Mouse (Mus musculus) hindlimb bud, embryonic 11.5 days (tissue): ENCODE results near the gene Hpdl.
A peak's percentile ranks its signal among the peaks of the same experiment; 100 is the strongest.
"Not testable (repeated sequence)": the region's sequence is repeated elsewhere in the genome, so short reads cannot be mapped to it uniquely, and the experiment has no call there.

Source experiments
- DNase-seq: peaks from one replicate; pipeline ENCODE4 v3.0.0-alpha.2; 2012; ENCODE audit warnings: low read depth, low spot score; ENCODE audit errors: extremely low spot score

Gene Hpdl

GRCm38 (mm10) chr4:116821694-116822016 is at the start of gene Hpdl:
Gene Hpdl, minus strand, starts transcription at chr4:116821707.
- no peak for DNase-seq

DNA sequence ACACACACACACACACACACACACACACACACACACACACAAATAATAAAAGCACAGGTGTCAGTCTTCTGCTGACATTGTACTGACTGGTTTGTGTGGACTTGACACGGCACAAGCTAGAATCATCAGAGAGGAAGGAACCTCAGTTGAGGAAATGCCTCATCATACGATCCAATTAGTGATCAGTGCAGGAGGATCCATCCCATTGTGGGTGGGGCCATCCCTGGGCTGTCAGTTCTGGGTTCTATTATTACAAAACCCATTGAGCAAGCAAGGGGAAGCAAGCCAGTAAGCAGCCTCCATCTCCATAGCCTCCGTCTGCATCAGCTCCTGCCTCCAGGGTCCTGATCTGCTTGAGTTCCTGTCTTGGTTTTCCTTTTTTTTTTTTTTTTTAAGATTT is 48.4 kb upstream of the Hpdl start:
- no peak for DNase-seq

- no peak for DNase-seq
These were observed 40.5 kb upstream of the Hpdl start for GRCm38 (mm10) chr4:116862023-116862422.

DNA sequence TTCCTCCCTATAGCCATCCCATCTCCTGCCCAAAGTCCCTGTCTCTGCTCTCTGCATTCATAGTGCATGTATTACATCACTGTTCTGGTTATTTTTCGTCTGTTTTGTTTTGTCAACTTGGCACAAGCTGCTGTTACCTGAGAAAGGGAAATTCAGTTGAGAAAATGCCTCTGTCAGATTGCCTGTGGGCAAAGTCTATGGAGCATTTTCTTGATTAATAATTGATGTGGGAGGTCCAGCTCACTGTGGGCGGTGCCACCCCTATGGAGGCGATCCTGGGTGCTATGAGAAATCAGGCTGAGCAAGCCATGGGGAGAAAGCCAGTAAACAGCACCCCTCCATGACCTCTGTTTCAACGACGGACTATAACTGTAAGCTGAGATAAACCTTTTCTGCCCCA is 38.2 kb upstream of the Hpdl start:
- DNase-seq = no peak

DNA sequence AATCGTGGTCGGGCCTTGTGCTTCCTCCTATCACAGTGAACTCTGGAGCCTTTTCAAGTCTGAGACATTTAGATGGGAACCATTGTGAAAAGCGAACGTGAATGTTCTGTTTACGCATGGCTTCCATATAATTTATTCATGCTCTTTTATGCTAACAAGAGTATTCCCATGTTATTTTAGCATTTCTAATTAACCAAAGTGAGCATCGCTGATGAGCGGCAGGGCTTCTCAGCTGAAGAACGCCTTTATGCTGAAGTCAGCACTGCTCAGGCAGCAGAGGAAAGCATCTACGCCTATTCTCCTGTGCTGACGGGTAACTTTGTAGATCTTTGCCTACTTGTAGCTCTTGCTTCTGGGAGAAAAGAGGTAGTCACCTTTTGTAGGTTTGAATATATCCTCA is 35.7 kb upstream of the Hpdl start:
- DNase-seq = no peak

- no peak for DNase-seq
These were observed 32.8 kb upstream of the Hpdl start for GRCm38 (mm10) chr4:116854286-116854685.

DNA sequence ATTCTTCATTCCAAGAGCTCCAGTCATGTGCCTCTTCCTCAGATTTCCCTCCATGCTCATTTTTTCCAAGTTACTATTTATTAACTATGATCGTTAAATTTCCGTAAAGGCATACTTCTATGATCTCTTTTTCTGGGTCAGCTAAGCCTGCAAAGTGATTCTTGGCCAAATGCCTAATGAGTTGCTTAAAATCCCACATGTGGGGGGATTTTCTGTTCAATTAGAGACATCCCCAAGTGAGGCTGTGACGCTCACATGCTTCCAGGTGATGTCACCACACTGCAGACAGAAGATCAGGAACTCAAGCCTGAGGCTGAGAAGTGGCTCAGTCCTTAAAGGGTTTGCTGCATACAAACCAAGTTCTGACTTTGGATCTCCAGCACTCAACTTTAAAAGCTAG is 28.4 kb upstream of the Hpdl start:
- no peak for DNase-seq

DNA sequence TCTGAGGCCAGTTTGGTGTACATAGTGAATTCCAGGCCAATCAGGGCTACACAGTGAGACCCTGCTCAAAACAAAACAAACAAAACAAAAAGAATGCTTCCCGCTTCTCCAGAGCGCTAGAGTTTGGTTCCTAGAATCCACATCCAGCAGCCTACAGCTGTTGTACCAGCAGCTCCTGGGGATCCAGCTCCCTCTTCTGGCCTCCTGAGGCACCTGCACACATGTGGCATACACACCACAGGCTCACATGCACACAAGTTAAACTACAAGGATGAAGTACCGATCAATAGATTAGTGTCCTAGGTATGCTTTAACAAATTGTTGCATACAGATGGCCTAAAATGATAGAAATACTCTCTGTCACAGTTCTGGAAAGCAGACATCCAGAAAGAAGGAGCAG is 22.8 kb upstream of the Hpdl start:
- no peak for DNase-seq

DNA sequence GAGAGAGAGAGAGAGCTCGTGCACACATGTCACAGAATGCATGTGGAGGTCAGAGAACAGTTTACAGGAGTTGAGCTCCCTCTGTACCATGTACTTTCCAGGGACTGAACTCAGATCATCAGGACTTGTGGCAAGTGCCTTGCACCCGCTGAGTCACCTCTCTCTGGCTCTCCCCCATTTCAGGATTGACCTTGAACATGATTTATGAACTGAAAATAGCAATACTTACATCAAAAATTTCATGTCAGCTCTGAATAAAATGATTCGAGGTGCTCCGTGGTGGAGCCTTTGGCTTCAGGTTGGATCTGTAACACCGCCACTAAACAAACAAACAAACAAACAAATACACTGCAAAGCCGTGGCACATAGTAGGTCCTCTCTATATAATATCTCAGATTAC is 19.3 kb upstream of the Hpdl start:
- DNase-seq = no peak

GRCm38 (mm10) chr4:116840096-116840495 is 18.6 kb upstream of the Hpdl start:
- not testable (repeated sequence) for DNase-seq

- no peak for DNase-seq
These were observed 17.5 kb upstream of the Hpdl start for GRCm38 (mm10) chr4:116838999-116839398.

DNA sequence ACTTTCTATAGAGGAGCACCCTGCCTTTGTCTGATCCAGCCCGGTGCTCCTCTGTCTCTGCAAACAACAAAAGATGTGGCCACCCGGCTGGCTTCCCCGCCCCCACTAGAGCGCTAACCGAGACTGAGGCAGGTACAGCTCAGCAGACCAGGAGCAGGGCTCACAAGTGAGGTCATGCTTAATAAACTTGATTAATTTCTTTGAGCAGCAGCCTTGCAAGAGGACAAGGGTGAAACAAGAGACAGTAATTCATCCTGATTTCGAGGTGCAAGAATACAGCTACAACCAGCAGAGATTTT is 8.5 kb upstream of the Hpdl start:
- no peak for DNase-seq

DNA sequence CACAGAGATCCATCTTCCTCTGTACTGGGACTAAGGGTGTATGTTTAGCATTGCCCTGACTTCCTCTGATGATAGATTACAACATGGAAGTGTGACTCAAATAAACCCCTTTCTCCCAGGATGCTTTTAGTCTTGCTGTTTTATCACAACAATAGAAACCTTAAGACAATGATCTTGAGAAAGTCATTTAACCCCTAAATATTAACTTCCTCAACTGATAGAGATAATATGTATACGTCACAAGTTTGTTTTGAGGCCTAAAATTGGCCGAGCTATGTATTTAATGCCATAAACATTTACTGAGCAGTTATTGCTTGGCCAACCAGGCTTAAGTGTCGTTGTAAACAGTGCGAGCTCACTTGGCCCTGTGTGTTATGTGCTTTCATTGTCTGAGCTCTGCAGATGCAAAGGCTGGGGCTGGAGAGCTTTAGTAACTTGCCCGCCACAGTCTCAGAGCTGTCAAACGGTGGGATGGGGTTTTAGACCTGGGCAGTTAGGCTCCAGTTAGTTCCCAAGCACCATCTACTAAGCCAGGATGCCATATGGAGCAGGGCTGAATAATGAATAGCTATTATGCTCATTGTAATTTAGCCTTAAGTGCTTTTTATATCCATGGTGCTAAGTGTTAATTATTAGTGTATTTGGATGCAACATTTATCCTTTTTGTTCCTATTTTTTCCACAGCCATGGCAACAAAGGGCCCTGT is 8.0 kb upstream of the Hpdl start:
- DNase-seq = no peak

DNA sequence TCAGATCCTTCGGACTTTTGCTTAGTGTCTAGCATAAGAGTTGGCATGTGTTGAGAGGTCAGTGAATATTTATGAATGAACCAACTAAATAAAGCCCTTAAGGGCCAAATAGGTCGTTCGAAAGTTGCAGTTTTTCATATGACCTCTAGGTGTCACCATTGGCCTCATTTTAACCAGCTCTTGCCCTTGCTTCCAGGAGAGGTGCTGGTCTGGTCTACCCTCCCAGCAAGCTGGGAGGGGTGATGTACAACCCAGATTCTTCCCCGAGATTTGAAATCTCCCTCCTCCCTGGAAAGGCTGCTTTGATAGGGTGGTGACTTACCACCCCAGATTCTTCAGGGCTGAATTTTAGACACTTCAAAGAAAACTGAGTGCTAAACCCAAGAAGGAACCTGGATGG is 6.3 kb upstream of the Hpdl start:
- DNase-seq = peak; percentile 89

- no peak for DNase-seq
These were observed 3.1 kb upstream of the Hpdl start for GRCm38 (mm10) chr4:116824541-116825004.

- DNase-seq = no peak
These were observed 409 bp downstream of the Hpdl start for GRCm38 (mm10) chr4:116820902-116821693.

DNA sequence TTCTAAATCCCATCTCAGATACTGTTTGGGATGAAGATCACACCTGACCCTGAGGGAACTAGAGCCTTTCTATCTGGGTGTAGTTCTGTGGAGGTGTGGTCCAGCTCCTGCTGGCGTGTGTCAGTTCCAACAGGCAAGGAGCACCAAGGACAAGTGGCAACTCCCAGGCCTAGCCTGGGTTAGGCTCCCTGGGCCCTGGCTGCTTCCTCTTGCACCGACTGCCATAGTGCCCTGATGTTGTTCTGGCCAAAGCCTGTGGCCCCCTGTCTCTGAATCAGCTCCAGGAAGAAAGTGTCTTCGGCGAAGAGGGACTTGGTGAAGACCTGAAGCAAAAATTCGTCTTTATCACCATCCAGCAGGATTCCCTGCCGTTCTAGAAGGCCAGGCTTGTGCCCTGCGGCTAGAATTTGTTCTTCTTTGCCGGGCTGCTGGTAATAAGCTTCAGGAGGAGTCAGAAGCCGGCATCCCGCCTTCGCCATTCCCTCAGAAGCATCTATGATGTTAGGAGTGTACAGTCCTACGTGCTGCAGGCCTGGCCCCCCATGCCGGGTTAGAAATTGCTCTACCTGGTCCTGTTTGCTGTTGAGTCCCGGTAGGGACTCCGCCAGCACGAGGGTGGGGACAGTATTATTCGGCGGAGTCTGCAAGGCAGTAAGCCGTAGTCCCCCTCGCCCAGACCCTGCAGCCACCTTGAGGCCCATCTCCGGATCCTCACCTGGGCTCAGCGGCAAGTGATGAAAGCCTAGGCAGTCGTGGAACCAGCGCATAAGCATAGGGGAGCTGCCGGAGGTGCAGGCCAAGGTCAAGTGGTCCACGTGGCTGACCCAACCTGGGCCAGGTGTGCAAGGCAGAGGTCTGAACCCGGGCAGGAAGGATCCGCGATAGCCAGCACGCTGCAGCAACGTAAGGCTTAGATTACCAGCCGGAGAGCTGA is 1.3 kb downstream of the Hpdl start:
- no peak for DNase-seq

GRCm38 (mm10) chr4:116817486-116817885 is 4.0 kb downstream of the Hpdl start:
- no peak for DNase-seq

DNA sequence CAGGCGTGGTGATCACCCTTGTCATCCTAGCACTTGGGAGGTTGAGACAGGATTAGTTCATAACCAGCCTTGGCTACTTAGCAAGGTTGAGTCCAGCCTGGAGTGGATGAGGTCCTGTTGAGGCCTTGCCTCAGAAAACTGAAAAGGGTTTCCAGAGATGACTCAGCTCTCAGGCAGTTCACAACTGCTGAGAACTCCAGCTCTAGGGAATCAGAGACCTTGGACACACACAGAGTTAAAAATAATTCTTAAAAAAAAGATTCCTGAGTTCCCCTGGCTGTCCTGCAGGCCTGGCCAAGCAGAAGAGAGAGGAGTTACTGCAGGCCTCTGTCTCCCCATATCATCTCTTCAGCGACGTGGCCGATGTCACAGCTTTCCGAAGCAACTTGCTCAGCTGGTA is 6.2 kb downstream of the Hpdl start:
- DNase-seq = no peak

- no peak for DNase-seq
These were observed 10.5 kb downstream of the Hpdl start for GRCm38 (mm10) chr4:116811012-116811411.

DNA sequence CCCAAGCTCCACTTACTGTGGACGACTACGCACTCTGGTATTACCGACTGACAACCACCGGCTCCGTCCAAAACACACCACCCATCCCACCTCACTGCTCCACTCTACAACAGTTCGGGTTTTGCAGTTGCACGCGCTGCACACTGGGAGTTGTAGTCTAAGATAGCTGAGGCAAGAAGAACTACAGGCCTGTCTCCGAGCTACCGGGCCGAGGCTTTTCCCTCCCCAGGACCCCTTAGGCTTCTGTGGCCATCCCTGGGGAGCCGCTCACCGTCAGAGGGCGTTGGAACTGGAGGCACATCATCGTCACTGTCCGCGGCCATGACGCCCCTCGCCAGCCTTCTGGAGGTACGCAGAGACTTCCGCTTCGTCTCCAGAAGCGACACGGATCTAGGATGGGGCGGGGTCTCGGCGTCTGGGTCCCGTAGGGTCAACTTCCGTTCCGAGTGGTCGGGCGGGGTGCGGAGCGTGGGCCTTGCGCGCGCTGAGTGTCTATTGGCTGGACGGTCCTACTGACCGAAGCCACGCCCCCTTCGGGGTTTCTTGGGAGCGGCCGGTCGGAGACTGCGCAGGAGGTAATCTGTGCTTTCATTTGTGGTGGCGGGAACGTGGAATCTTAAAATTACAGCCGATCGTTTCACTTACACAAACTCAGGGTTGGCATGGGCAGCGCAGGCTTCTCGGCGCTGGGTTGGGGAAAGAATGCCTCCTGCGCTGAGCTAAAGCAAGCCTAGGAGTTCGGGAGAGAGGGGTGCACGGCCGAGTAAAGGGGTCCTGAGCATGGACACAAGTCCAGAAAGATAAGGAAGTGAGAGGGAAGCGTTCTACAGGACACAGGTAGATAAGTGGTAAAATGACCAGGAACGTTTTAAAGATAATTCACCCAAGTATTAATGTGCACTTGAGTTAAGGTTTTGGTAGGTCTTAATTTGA is 14.0 kb downstream of the Hpdl start, which contains the start of the genes Toe1 and Mutyh:
TSS of gene Toe1 (minus strand) at position 444 of the 933 bp plus-strand sequence.
TSS of gene Mutyh (plus strand) at position 527 of the 933 bp plus-strand sequence.
- peak; percentile 83 for DNase-seq
